Mouse (Mus musculus) kidney, postnatal 25 days (tissue): Measurements from ENCODE around the gene Depp1.

Source experiments
- DNase-seq, 2 experiments: peaks; one replicate each; pipeline ENCODE4 v3.0.0; 2021; ENCODE audit warnings: mixed read lengths in 2 of 2

The Depp1 gene

DNA sequence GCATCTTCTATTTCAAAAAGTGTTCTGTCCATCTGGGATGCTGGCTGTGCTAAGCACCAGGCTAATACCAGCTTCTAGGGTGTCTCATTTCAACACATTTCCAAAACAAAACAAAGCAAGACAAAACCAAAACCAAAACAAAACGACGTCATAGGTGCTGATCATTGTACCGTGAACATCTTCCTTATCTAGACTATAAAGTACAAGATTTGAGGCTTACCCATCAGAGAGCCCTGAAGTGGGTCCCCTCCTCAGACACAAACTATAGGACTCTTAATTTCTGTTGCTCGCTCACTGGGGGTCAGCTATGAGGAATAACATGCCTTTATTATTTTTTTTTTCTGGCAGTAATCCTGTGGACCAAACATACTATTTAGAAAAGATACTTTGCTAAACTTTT, 43.2 kb downstream of the Depp1 start:
- no peak for DNase-seq

- no peak for DNase-seq
Measured at GRCm38 (mm10) chr6:116694346-116694745, 43.9 kb downstream of the Depp1 start.

DNA sequence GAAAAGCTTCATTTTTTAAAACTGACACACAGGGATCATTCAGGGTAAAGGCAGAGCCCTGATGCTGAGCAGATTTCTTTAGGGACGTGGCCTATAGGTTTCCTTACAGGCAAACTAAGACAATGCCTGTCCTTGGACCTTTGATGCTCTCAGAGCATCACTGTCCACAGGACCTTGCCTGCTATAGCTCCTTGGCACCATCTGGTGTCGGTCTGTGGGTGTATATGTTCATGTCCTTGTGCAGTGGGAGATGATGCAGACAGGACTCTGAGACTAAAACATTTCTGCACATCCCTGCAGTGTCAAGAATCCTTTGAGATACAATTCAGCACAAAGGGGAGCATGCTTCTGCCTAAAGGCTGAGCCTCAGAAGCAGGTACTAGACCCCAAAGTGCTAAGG, 47.0 kb downstream of the Depp1 start:
- DNase-seq: no peak

GRCm38 (mm10) chr6:116697896-116698425, 47.6 kb downstream of the Depp1 start:
- peak; percentile 68 to 76 for DNase-seq

- no peak for DNase-seq
Measured at GRCm38 (mm10) chr6:116700821-116701220, 50.4 kb downstream of the Depp1 start.
